Mouse (Mus musculus): ENCODE data around the gene A930004D18Rik. TPM values are rescaled to one million over a fixed set of nuclear protein-coding genes. Genes with fewer than 3 reads are reported as not detected.
A peak's percentile ranks its signal among the peaks of the same experiment; 100 is the strongest.

Gene A930004D18Rik
- total RNA-seq, 2 experiments from 2014 or later = 2.9 to 4.8 TPM

DNA sequence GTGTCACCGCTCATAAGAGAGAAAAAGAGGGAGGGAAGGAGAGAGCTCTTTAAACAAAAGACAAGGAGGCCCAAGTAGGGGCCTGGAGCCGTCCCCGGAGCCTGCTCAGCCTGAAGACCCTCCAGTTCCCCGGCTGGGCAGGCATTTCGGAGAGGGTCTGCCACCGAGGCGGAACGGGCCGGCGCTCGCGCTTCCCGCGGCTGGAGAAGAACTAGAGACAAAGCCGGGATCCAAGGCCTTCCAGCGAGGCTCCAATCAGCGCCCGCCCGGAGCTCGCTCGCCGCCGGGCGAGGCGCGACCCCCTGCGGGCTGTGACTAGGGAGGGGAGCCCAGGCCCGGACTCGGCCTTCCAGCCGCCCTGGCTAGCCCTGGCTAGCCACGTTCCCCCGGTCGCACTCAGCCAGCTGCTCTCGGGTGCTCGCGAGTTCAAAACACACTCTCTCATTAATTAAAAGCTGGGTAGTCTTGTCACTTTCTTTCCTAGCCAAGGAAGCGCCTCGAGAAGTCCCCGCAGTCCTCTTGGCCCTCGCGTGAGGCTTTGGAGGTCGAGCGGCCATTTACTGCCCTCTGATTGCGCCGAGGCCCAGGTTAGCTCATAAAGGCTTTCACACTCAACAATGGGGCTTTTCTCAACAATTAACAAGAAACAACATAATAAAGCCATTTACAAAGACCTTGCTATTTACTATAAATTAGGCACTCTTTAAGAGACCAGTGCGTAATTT, 2.2 kb upstream of the A930004D18Rik start:
- peak in 1 of 2 experiments; percentile 64 for DNase-seq (ENCODE audit: low spot score in 2 of 2)

DNA sequence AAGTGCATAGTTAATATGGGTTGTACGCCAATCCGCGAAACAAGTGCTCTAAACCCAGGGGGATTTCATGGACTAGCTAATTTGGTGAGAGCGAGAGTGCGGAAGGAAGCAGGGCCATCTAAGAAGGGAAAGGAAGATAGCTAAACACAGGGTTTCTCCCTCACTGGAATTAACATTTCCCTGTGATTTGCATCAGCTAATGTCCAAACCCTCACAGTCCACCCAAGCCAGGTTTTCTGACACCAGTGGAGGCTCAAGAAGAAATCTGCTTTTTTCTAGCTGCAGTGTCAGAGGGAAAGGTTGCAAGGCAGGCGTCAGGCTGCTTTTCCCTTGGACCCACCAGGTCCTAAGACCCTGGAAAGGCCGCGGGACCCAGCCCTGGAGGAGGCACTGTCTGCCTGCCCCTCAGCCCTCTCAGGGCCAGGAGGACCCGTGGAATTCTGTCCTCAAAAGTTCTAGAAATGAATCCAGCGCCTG, 1.4 kb upstream of the A930004D18Rik start:
- no peak for DNase-seq (ENCODE audit: low spot score in 2 of 2)

GRCm38 (mm10) chr2:18038141-18038752, 710 bp upstream of the A930004D18Rik start:
- no peak for DNase-seq (ENCODE audit: low spot score in 2 of 2)

DNA sequence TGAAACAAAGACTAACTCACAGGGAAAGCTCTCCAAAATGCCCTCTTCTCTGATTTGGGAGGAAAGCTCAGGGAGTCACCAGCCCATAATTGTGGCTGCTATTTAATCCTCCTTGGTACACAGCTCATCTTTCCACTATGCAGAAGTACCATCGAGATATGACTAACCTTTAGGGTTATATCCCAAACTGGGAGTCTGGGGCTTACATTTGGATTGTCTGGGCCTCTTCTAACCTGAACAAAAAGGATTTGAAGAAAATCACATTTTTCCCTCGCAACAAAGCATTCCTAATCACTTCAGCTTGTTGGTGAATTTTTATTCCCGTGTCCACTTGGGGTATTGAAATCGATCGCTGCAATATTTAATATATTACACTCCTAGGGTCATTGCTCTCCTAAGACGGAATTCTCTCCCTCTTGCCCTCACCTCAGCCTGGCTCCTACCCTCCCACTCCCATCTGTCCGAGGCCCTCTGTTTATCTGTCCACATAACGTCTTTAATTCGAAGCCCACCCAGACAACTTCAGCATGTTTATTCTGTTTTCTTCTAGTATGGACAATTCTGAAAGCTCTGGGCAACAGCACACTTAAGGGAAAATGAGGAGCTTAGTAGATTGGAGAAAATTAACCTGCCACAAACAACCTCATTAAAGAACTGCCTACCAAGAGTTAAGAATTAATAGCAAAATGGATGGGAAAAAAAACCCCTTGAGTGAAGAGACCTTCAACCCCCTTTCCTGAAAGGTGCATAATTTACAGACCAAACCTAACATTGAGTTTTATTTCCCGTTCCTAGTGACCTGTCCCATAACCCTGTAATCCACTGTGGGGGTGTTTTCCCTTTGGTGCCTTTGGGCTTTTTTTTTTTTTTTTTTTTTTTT, 2.9 kb downstream of the A930004D18Rik start:
- DNase-seq (ENCODE audit: low spot score in 2 of 2) = no peak

DNA sequence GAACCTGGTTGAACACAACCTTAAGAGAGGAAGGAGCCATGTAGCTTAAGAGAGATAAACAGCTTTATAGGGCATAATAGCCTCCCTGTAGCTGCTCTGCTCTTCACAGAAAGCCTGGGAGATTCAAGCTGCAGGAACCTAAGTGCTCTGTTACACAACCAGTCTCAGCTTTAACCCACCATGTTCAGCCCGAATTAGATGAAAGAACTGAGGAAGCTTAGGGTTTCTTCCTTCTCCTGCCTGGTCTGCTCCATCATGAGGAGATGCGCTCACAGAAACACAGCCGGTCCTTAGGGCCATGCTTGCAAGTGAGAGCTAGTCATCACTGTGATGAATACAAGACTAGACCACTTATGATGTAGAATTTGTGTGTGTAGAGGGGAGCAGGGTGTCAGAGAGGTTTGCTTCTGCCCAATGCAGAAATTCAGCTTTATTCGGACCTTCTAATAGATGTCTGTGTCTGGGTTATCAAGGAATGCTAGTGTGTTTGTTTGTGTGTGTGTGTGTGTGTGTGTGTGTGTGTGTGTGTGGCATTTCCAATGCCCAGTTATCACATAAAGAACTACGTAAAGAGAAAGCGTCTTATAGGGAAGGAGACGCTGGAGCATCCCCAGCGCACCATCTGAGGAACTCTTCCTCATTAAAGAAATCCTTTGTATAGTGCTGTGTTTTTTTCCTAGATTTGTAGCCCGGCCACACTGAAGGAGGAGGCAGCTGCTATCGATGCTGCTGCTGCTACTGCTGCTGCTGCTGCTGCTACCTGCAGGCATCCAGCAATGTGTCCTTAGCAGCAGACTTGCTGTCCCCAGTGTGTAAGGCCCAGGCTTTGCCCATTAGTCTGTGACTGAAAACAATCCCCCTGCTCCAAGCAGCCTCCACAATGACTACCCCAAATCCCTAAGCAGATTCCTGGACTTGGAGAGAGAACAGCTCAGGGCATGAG, 4.1 kb downstream of the A930004D18Rik start:
- DNase-seq (ENCODE audit: low spot score in 2 of 2) = no peak

- no peak for DNase-seq (ENCODE audit: low spot score in 2 of 2)
These were observed 5.0 kb downstream of the A930004D18Rik start for GRCm38 (mm10) chr2:18032538-18032895.

GRCm38 (mm10) chr2:18031831-18032537, 5.6 kb downstream of the A930004D18Rik start:
- peak in 1 of 2 experiments; percentile 70 for DNase-seq (ENCODE audit: low spot score in 2 of 2)

GRCm38 (mm10) chr2:18031271-18031821, 6.2 kb downstream of the A930004D18Rik start:
- peak in 1 of 2 experiments; percentile 83 for DNase-seq (ENCODE audit: low spot score in 2 of 2)

- no peak for DNase-seq (ENCODE audit: low spot score in 2 of 2)
These were observed 7.0 kb downstream of the A930004D18Rik start for GRCm38 (mm10) chr2:18030581-18030980.

- no peak for DNase-seq (ENCODE audit: low spot score in 2 of 2)
These were observed 7.9 kb downstream of the A930004D18Rik start for GRCm38 (mm10) chr2:18029656-18030055.

- DNase-seq (ENCODE audit: low spot score in 2 of 2) = peak; percentile 86 to 87
These were observed 9.2 kb downstream of the A930004D18Rik start for GRCm38 (mm10) chr2:18028140-18029021.

DNA sequence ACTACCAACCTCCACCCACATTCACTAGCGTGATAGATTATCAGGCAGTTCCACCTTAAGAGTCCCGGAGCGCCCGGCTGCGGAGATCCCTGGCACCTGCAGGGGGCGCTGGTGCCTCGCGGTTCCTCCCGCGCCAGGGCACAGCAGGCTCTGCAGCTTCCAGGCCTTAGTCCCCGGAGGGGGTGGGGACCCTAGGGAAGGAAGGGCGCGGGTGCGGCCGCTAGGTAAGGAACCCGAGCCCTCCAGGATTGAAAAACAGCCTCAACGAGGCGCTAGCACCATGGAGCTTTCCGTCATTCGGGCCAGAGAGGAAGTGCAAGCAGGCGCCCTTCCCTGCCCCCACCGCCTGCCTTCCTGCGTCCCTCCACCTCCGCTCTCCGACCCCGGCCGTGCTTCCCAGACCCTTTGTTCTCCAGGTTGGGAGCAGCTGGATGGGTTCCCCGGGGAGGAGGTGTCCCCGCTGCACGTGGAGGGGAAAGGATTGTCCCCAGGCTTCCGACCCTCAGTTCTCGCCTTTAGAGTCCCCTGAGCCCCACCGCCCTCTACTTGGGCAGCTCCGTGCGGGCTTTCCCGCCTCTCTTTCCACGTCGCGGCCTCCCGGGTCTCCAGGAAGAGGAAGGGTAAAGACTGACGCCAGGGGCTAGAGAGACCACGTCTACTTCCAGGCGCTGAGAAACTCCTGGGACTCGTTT, 9.9 kb downstream of the A930004D18Rik start:
- DNase-seq (ENCODE audit: low spot score in 2 of 2) = peak; percentile 95 to 97

DNA sequence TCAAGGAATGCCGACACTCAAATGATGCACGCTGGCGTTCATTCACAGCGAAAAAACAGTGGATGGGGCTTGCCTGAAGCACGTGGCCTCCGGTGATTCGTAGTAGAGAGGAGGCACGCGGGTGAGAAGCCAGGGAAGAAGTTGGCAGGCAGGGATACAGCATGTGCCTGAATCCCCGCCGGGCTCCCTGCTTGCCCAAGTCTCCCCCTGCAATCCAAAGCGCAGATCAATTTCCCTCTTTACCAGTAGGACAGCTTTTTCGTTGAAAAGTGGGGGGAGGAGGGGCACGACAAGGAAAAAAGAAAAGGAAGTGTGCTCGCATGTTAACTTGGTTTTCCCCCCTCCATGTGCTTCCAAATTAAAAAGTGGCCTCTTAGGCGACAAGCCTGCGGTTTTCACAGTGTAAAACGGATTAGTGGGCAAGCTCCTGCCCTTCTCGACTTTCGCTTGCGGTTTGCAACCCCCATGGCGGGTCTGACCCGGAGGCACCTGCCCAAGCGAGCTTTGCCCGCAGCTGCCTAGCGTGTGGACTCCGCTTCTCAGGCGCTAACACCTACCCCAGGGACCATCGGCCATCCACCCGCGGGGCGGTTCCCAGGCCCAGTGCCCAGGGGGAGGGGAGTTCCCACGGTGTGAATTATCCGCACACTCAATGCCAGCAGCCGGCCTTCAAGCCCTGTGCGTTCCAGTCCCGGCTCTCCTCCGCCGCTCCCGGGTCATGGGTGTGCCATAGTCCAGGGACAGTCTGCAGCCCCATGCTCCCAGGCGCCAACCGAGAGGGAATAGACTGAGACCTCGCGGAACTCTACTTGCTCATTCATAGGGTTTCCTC, 11.2 kb downstream of the A930004D18Rik start:
- peak in 1 of 2 experiments; percentile 59 for DNase-seq (ENCODE audit: low spot score in 2 of 2)

- DNase-seq (ENCODE audit: low spot score in 2 of 2) = no peak
These were observed 11.8 kb downstream of the A930004D18Rik start for GRCm38 (mm10) chr2:18025781-18026115.

DNA sequence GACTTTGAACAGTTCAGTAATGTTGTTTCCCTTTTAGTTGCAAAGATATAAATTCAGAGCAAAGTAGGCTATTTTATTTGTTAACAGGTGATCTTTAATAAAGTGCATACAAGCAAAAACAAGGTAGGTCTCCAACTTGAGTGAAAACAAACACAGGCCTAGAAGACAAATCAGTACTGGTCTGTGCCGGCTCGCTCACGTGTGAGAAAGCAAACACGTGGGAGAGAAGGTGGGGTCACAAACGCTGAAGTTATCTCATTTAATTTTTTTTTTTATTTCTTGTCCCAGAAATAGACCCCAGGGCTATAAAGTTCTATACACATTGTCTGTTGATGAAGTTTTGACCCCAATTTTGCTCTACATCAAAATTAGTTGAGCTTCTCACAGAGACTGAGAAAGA, 12.4 kb downstream of the A930004D18Rik start:
- DNase-seq (ENCODE audit: low spot score in 2 of 2) = no peak

- DNase-seq (ENCODE audit: low spot score in 2 of 2) = no peak
These were observed 14.7 kb downstream of the A930004D18Rik start for GRCm38 (mm10) chr2:18022886-18023285.

DNA sequence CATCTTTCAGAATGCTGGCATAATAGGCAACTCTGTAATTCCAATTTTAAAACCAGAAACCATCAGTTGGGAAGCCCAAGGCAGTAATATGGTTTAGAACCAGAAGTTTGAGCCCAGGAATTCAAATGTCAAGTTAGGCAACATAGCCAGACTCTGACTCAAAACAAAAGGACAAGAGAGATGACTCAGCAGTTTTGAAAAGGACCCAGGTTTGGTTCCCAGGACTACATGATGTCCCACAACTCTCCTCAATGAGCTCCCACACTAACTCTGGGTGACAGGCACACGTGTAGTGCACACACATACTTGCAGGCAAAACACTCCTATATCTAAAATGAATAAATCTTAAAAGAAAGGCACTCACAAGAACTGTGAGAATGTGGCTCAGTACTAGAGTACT, 18.4 kb downstream of the A930004D18Rik start:
- no peak for DNase-seq (ENCODE audit: low spot score in 2 of 2)

Data from layer of hippocampus, postnatal 14 days (tissue).